Mouse (Mus musculus) bone marrow macrophage, adult 2 months (primary cell): ENCODE measurements around the gene Slc22a1. TPM values are rescaled to one million over a fixed set of nuclear protein-coding genes. Genes with fewer than 3 reads are reported as not detected.

Experiments used
- H3K27ac ChIP-seq: 2 replicates; pipeline ENCODE4 v1.5.1; 2012; ENCODE audit warnings: low read depth, low read length; ENCODE audit not compliant: insufficient read depth
- H3K4me1 ChIP-seq: 2 replicates; pipeline ENCODE4 v1.6.1; 2012; ENCODE audit warnings: low read length; ENCODE audit not compliant: control insufficient read depth, insufficient read depth
- H3K4me3 ChIP-seq: 2 replicates; pipeline ENCODE4 v1.5.1; 2012; ENCODE audit warnings: mild to moderate bottlenecking, low read length, moderate library complexity; ENCODE audit not compliant: insufficient read depth
- CTCF ChIP-seq: IDR thresholded peaks from 2 replicates; pipeline ENCODE4 v1.5.1; 2012; ENCODE audit warnings: low read depth, mild to moderate bottlenecking, low read length, moderate library complexity
- POLR2A ChIP-seq: IDR thresholded peaks from 2 replicates; pipeline ENCODE4 v1.6.1; 2012; ENCODE audit warnings: mild to moderate bottlenecking, low read depth, low read length, borderline replicate concordance
- polyA plus RNA-seq: library from polyadenylated mRNA; stranded (reverse); fragments of >200 nt; gene quantifications from 2 replicates; pipeline ENCODE4 v1.2.4, GENCODE M21; 2012; ENCODE audit not compliant: missing spikeins, insufficient read depth, insufficient read length

Gene Slc22a1
- polyA plus RNA-seq, 1 experiment: not detected

DNA sequence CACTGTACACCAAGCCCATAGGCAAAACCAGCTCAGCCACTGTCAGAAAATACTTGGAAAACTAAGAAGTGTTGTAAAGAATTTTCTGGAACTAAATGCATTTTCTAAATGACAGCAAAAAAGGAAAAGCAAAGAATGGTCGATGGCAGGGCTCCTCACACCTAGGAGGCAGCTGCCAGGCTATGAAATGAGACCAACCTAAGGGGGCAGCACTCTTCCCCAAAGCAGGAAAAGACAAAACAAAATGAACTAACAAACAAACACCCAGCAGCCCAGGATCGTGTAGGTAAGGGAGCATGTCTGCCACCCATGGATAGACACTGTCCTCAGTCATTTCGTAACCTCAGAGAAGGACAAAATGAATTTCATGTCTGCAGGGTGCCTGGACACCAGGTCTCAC lies 37.4 kb upstream of the Slc22a1 start:
- H3K4me1 ChIP-seq: peaks cover 10% of the 10 kb centered on the region
- H3K27ac ChIP-seq: no peak overlapping the region
- TF ChIP-seq CTCF (no peak), POLR2A (no peak)
- H3K4me3 ChIP-seq: no peak overlapping the region

DNA sequence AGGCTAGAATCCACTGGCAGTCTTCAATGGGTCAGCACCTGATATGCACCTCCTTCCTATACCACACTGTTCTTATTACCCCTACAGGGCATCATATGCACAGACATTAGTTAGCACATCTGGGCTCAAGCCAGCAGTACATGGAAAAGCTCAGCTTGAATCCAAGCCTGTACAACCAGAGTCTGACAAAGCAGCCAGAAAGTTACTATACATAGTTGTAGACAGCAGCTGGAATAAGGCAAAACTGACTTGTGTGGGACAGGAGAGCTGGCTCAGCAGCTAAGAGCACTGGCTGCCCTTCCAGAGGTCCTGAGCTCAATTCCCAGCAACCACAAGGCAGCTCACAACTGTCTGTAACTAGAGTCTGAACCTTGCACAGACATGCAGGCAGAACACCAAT lies 36.6 kb upstream of the Slc22a1 start:
- Histone ChIP-seq H3K27ac (no peak overlapping the region), H3K4me1 (peaks cover 10% of the 10 kb centered on the region), H3K4me3 (no peak overlapping the region)
- TF ChIP-seq CTCF (no peak), POLR2A (no peak)

DNA sequence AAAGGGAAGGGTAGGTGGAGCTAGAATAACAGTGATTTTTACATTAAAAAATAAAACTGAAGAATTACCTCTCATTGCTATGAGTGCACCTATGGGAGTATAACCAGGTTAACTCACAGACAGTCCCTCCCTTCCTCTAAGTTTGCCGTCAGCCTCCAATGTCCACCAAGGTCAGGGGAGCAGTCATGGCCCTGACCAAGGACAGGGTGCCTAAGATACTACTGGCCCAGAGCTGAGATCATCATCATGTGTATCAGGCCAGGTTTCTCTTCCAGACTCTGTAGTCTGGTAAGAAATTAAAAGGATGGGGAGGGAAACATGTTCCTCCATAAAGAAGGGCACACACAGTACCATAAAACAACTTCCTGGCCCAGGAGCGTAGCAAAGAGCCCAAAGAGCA lies 35.3 kb upstream of the Slc22a1 start:
- H3K27ac ChIP-seq: no peak overlapping the region
- H3K4me3 ChIP-seq: no peak overlapping the region
- peaks cover 10% of the 10 kb centered on the region for H3K4me1 ChIP-seq
- TF ChIP-seq CTCF: no peak
- TF ChIP-seq POLR2A: no peak

DNA sequence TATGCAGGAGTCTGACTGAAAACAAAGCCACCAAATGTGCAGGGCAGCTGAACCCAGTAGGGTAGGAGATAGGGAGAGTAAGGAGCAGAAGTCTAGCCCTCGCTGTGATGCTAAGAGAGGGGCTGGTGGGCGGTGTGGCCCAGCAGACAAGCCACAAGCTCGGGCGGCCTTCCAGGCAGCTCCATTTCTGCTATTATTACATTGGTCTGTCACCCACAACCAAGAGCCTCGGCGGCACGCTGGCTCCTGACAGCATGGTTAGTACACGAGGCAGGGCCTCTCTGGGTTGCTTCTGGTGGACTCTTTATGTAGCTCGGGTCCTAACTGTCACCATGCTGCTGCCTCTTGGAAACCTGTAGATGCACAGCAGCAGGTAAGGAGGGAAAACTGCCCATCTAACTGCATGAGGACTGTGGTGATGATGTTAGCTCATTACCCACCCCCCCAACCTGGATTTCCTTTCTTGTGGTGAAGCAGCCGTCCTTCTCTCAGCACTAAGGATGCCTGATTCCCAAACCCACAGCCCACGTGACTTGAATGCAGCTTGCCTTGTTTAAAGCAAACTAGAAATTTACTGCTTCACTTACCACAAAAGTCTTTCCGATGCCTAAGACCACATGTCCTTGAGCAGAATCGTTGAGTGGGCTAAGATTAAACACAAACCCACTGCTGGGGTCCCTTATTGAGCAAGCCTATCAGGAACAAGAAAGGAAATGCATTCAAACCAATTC lies 34.6 kb upstream of the Slc22a1 start:
- no peak overlapping the region for H3K27ac ChIP-seq
- TF ChIP-seq CTCF: no peak
- no peak for TF ChIP-seq POLR2A
- peaks cover 10% of the 10 kb centered on the region for H3K4me1 ChIP-seq
- H3K4me3 ChIP-seq: no peak overlapping the region

DNA sequence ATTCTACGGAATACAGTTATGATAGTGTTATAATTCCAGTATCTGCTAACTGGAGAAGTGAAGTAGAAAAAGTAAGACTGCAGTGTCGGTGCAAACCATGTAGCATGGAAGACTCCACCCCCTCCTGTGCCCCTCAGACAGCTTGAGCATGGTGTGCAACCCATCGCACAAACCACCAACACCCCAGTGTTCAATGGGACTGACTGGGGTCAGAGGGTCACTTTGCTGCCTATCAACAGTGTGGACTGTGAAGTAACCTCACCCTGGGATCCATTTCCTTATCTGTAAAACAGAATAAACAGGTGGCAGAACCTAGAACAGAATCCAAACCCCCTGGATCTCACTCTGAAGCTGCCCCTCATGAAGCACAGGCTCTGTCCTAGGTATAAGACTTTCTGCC lies 32.8 kb upstream of the Slc22a1 start:
- no peak overlapping the region for H3K4me3 ChIP-seq

DNA sequence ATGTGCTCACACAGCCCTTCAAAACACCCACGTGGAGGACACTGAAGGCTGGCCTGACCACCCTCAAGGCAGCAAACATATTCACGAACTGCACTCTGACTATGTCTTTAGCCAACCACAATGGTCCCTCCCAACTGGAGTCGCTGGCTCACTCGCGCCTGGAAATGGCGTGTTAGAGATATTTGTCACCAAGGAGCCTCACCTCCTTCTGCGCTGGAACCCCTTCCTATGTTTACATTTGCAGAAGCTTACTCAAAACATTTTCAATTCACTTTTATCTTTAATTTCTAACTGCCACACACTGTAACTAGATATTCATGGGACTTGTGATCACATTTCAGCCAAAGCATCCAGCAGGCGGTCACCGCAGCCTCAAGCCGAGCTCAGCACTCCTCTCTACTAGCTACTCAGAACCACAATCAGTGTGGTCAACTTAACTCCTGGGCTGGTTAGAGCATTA lies 31.0 kb upstream of the Slc22a1 start:
- Histone ChIP-seq H3K4me1 (no peaks in the 10 kb centered on the region), H3K27ac (no peak overlapping the region), H3K4me3 (no peak overlapping the region)
- TF ChIP-seq POLR2A: no peak
- TF ChIP-seq CTCF: no peak

More for the DNA sequence above, 32.8 kb upstream of the Slc22a1 start:
- Histone ChIP-seq H3K27ac (no peak overlapping the region), H3K4me1 (no peaks in the 10 kb centered on the region)
- TF ChIP-seq POLR2A (no peak), CTCF (no peak)

DNA sequence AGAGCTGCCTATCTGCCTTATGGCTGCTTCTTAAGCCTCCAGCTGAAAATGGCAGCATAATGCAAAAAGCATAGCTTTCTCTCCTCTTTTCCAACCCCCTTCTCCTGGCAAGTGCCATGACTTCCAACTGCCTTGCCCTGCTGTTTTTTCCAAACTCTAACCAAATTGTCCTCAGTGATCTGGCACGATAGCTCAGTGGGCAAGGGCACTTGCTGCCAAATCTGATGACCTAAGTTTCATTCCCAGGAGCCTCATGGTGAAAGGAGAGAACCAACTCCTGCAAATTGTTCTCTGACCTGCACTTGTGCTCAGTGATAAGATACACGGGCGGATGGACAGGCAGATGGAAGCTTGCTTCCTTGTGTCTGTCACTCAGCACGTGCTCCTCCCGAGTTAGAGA lies 27.3 kb upstream of the Slc22a1 start:
- H3K4me1 ChIP-seq: no peaks in the 10 kb centered on the region
- no peak overlapping the region for H3K27ac ChIP-seq
- TF ChIP-seq CTCF: no peak
- TF ChIP-seq POLR2A: no peak
- no peak overlapping the region for H3K4me3 ChIP-seq

DNA sequence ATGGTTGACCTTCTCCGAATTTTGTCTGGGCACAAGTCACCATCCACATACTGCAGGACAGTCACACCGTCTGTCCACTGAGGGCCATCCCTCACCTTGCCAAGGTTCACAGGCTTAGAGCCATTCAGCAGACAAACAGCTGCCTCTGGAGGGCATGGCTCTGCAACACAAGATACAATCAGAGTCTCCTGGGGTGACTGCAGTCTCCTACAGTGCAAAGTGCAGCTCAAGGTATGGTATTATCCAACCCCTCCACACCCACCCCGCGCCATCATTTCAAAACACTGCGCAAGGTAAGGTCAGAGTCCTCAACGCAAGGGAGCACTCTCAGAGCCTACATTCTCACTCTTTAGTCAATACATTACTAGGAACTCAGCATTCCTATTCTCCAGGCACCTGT lies 24.7 kb upstream of the Slc22a1 start:
- TF ChIP-seq CTCF: no peak
- no peak for TF ChIP-seq POLR2A

DNA sequence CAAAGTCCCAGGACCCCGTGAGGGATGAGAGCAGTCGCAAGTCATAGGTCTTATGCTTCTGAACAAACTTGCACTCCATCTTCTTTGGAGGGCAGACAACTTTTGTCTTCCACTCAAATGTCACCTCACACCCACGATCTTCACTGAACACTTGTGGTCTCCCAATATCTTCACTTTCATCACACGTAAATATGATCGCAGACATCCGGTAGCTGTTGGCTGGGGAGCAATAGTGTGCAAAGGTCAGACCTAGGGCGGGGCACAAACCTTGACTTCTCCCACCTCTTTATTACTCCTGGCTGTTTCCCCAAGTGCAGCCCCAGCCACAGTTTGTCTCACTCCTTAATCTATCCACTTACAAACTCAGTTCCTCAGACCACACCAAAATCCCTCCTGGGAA lies 16.3 kb upstream of the Slc22a1 start:
- TF ChIP-seq CTCF (no peak), POLR2A (no peak)
- Histone ChIP-seq H3K4me3 (no peak overlapping the region), H3K4me1 (no peaks in the 10 kb centered on the region), H3K27ac (no peak overlapping the region)

More for the DNA sequence above, 24.7 kb upstream of the Slc22a1 start:
- H3K27ac ChIP-seq: no peak overlapping the region
- H3K4me3 ChIP-seq: no peak overlapping the region
- H3K4me1 ChIP-seq: no peaks in the 10 kb centered on the region

DNA sequence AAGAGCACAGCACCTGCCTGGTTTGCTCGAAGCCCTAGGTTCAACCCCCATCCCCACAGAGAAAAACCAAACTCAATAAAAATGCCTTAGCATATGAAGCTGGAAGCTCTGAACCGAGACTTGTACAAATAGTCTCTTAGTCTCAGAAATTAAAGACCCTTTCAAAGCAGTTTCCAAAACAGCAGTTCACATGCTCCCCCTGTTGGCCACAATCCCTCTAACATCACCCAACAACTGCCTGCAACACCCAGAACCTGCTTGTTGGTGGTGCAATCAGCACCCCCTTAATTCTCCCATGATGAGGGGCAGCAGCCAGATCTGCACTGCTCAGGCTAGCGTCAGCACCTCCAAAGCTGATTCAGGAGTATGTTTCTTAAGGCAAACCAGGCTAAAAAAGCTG lies 13.9 kb upstream of the Slc22a1 start:
- no peak overlapping the region for H3K4me3 ChIP-seq
- TF ChIP-seq CTCF: no peak
- TF ChIP-seq POLR2A: no peak
- H3K4me1 ChIP-seq: no peaks in the 10 kb centered on the region
- H3K27ac ChIP-seq: no peak overlapping the region
